Mouse (Mus musculus) liver, embryonic 13.5 days (tissue): ENCODE results near the gene Wdr91. TPM values are rescaled to one million over a fixed set of nuclear protein-coding genes. Genes with fewer than 3 reads are reported as not detected.

Experiments used
- ATAC-seq: fragments of 200-750 bp; cut with Nextera tagmentation; 2 replicates; pipeline ENCODE4 v1.8.0; 2017; ENCODE audit warnings: low read depth, mild to moderate bottlenecking, moderate number of reproducible peaks, moderate library complexity
- DNase-seq: peaks from one replicate; pipeline ENCODE4 v3.0.0; 2022
- H3K27ac ChIP-seq: fragments of 300-500 bp; sonication (generic); 2 replicates; pipeline ENCODE4 v1.5.1; 2015; ENCODE audit warnings: moderate library complexity, mild to moderate bottlenecking, inconsistent platforms
- H3K27me3 ChIP-seq: fragments of 300-500 bp; sonication (generic); 2 replicates; pipeline ENCODE4 v1.6.1; 2015; ENCODE audit warnings: mild to moderate bottlenecking, inconsistent platforms
- H3K36me3 ChIP-seq: fragments of 300-500 bp; sonication (generic); 2 replicates; pipeline ENCODE4 v1.6.1; 2015; ENCODE audit warnings: mild to moderate bottlenecking, inconsistent platforms
- H3K4me1 ChIP-seq: fragments of 300-500 bp; sonication (generic); replicated peaks from 2 replicates; pipeline ENCODE4 v1.6.1; 2015; ENCODE audit warnings: inconsistent platforms
- H3K4me2 ChIP-seq: fragments of 300-500 bp; sonication (generic); 2 replicates; pipeline ENCODE4 v1.6.1; 2015; ENCODE audit warnings: inconsistent platforms, mild to moderate bottlenecking, moderate library complexity
- H3K4me3 ChIP-seq: fragments of 300-500 bp; sonication (generic); replicated peaks from 2 replicates; pipeline ENCODE4 v1.5.1; 2015; ENCODE audit warnings: mild to moderate bottlenecking, inconsistent platforms
- H3K9ac ChIP-seq: fragments of 300-500 bp; sonication (generic); 2 replicates; pipeline ENCODE4 v1.6.1; 2015; ENCODE audit warnings: mild to moderate bottlenecking, inconsistent platforms
- H3K9me3 ChIP-seq: fragments of 300-500 bp; sonication (generic); replicated peaks from 2 replicates; pipeline ENCODE4 v1.6.1; 2016; ENCODE audit warnings: inconsistent platforms
- WGBS: fragments of 180-500 bp; shearing (Covaris S2); methylation state at CpG from one replicate; pipeline ENCODE4 v1.1.7; 2015; ENCODE audit not compliant: insufficient replicate concordance; 5-methylcytosine and 5-hydroxymethylcytosine counted together
- polyA plus RNA-seq: library from polyadenylated mRNA; unstranded; fragments of >200 nt; fragmentation: Nextera tagmentation; extraction: Ambion mirVana; gene quantifications from 2 replicates; pipeline ENCODE4 v1.2.1, GENCODE M21; 2015

Wdr91 gene
- polyA plus RNA-seq, 1 experiment from 2014 or later: 12.3 TPM

GRCm38 (mm10) chr6:34832352-34832751, 78.3 kb downstream of the Wdr91 start:
- Histone ChIP-seq H3K9ac (no peak overlapping the region), H3K4me3 (no peak overlapping the region), H3K4me1 (peaks cover 4% of the 10 kb centered on the region; the same call in 1 of the 2 replicates), H3K9me3 (no peaks in the 10 kb centered on the region), H3K4me2 (no peak overlapping the region), H3K36me3 (no peaks in the 10 kb centered on the region), H3K27me3 (no peaks in the 10 kb centered on the region), H3K27ac (no peak overlapping the region)
- DNase-seq (no peak), ATAC-seq (no peak)
- WGBS: 82% methylated on average over 5 of the region's 5 CpGs

Other genes starting within 250 kb of the Wdr91 start
- gene Agbl3, start 130.4 kb downstream of the Wdr91 start, polyA plus RNA-seq: 3.7 and 4.0 TPM in 2 replicates
- 2.4 and 2.7 TPM in 2 replicates for gene Tmem140, start 47.7 kb downstream of the Wdr91 start, polyA plus RNA-seq
- gene Cyren, start 32.8 kb downstream of the Wdr91 start, polyA plus RNA-seq: 10.5 and 10.6 TPM in 2 replicates
- not detected in 2 replicates for gene Stra8, start 9.3 kb upstream of the Wdr91 start, polyA plus RNA-seq
- gene Slc23a4, start 77.5 kb upstream of the Wdr91 start, polyA plus RNA-seq: 0.14 and 0.17 TPM in 2 replicates
- gene Cnot4, start 222.8 kb upstream of the Wdr91 start, polyA plus RNA-seq: 13.7 and 16.5 TPM in 2 replicates